Mouse (Mus musculus) intestine, embryonic 15.5 days (tissue): ENCODE results near the gene Hivep2. TPM values are rescaled to one million over a fixed set of nuclear protein-coding genes. Genes with fewer than 3 reads are reported as not detected.

Source experiments
- ATAC-seq: fragments of 200-750 bp; cut with Nextera tagmentation; 2 replicates; pipeline ENCODE4 v1.8.0; 2017; ENCODE audit warnings: moderate TSS enrichment, moderate library complexity
- H3K27ac ChIP-seq: fragments of 300-500 bp; sonication (generic); 2 replicates; pipeline ENCODE4 v1.5.1; 2015; ENCODE audit warnings: mild to moderate bottlenecking, inconsistent platforms
- H3K27me3 ChIP-seq: fragments of 300-500 bp; sonication (generic); replicated peaks from 2 replicates; pipeline ENCODE4 v1.6.1; 2015; ENCODE audit warnings: inconsistent platforms
- H3K36me3 ChIP-seq: fragments of 300-500 bp; sonication (generic); 2 replicates; pipeline ENCODE4 v1.6.1; 2015; ENCODE audit warnings: inconsistent platforms
- H3K4me1 ChIP-seq: fragments of 300-500 bp; sonication (generic); replicated peaks from 2 replicates; pipeline ENCODE4 v1.6.1; 2015; ENCODE audit warnings: inconsistent platforms
- H3K4me2 ChIP-seq: fragments of 300-500 bp; sonication (generic); replicated peaks from 2 replicates; pipeline ENCODE4 v1.6.1; 2015; ENCODE audit warnings: mild to moderate bottlenecking, inconsistent platforms
- H3K4me3 ChIP-seq: fragments of 300-500 bp; sonication (generic); replicated peaks from 2 replicates; pipeline ENCODE4 v1.5.1; 2015; ENCODE audit warnings: inconsistent platforms
- H3K9ac ChIP-seq: fragments of 300-500 bp; sonication (generic); 2 replicates; pipeline ENCODE4 v1.6.1; 2015; ENCODE audit warnings: inconsistent platforms
- H3K9me3 ChIP-seq: fragments of 300-500 bp; sonication (generic); 2 replicates; pipeline ENCODE4 v1.6.1; 2016; ENCODE audit warnings: inconsistent platforms
- WGBS: fragments of 180-500 bp; shearing (Covaris S2); methylation state at CpG from one replicate; pipeline ENCODE4 v1.1.7; 2015; 5-methylcytosine and 5-hydroxymethylcytosine counted together
- polyA plus RNA-seq: library from polyadenylated mRNA; unstranded; fragments of >200 nt; fragmentation: Nextera tagmentation; extraction: Ambion mirVana; gene quantifications from 2 replicates; pipeline ENCODE4 v1.2.1, GENCODE M21; 2015

Gene Hivep2
- polyA plus RNA-seq, 1 experiment from 2014 or later, result 5.2 TPM

DNA sequence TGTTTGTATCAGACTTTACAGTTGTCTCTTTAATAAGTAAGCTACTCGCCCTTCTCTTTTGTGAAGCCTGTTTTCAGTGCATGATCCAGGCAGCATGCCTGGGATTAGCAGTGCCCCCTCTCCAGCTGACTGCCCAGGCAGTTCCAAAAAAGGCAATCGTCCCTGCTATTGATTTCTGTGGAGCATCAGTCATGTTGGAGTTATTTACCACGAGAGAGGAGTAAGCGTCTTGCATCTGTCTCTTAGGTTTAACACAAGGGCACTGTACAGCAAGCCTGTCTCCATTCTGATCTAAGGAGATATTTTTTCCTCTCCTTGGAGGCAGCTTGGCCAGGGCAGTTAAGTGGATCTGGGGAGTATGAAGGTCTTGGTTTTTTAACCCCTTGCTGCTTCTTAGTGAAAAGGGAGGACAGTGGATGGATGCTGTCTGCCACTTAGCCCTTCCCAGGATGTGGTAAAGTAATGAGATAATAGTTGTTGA lies 80.3 kb downstream of the Hivep2 start:
- no peaks in the 10 kb centered on the region for H3K36me3 ChIP-seq
- H3K27ac ChIP-seq, result 0 out of 2 replicates have a peak overlapping the region, but pooled peaks have one; percentile 41
- H3K27me3 ChIP-seq, result no peaks in the 10 kb centered on the region
- no peaks in the 10 kb centered on the region for H3K9me3 ChIP-seq
- no peak overlapping the region for H3K4me2 ChIP-seq
- WGBS, result 27% methylated on average over 4 of the region's 4 CpGs
- peaks cover 15% of the 10 kb centered on the region for H3K4me1 ChIP-seq
- no peak overlapping the region for H3K4me3 ChIP-seq
- no peak overlapping the region for H3K9ac ChIP-seq
- peak; percentile 52 for ATAC-seq

DNA sequence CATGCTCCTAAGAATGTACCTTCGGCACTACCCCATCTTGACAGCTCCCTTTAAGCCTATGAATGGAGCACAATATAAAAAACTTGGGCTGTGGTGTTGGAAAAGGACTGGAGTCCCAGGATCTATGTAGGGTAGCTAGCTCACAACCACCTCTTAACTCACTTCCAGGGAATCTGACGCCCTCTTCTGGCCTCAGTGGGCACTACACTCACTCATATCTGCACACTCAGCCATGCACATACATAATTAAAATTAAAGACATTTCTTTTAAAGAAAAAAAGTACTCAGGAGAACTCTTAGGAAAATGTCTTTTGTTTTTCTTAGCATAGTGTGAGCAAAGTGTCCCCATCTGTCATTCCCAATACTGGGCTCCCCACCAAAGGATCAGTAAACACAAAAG lies 81.1 kb downstream of the Hivep2 start:
- no peak for ATAC-seq

DNA sequence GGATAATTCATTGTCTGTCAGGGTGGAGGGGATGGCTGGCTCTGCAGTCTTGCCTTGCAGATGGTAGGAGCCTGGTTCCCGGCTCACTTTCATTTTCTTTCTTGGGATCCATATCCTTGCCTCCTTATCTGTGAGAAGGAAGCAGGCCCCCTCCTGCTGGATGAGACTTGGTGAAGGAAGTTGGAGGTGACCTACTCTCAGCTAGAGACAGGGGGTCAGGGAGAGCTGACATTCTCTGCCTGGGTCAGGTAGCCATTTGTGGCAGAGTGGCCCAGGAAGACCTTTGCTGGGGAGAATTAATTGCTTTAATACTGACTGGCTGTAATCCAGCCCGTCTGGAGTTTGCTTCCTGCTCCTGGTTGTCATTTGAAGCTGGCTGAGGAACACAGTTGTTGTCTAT lies 81.8 kb downstream of the Hivep2 start:
- Histone ChIP-seq H3K27ac (no peak overlapping the region), H3K4me3 (no peak overlapping the region), H3K27me3 (no peaks in the 10 kb centered on the region), H3K4me1 (peaks cover 15% of the 10 kb centered on the region), H3K9ac (no peak overlapping the region), H3K4me2 (no peak overlapping the region), H3K9me3 (no peaks in the 10 kb centered on the region), H3K36me3 (no peaks in the 10 kb centered on the region)
- peak; percentile 36; the same call in 1 of the 2 replicates for ATAC-seq
- 48% methylated on average over 2 of the region's 2 CpGs for WGBS

More for the DNA sequence above, 81.1 kb downstream of the Hivep2 start:
- Histone ChIP-seq H3K36me3 (no peaks in the 10 kb centered on the region), H3K4me3 (no peak overlapping the region), H3K4me1 (peaks cover 15% of the 10 kb centered on the region), H3K27me3 (no peaks in the 10 kb centered on the region), H3K4me2 (no peak overlapping the region), H3K27ac (no peak overlapping the region), H3K9me3 (no peaks in the 10 kb centered on the region), H3K9ac (no peak overlapping the region)
- 66% methylated on average over 2 of the region's 2 CpGs for WGBS

DNA sequence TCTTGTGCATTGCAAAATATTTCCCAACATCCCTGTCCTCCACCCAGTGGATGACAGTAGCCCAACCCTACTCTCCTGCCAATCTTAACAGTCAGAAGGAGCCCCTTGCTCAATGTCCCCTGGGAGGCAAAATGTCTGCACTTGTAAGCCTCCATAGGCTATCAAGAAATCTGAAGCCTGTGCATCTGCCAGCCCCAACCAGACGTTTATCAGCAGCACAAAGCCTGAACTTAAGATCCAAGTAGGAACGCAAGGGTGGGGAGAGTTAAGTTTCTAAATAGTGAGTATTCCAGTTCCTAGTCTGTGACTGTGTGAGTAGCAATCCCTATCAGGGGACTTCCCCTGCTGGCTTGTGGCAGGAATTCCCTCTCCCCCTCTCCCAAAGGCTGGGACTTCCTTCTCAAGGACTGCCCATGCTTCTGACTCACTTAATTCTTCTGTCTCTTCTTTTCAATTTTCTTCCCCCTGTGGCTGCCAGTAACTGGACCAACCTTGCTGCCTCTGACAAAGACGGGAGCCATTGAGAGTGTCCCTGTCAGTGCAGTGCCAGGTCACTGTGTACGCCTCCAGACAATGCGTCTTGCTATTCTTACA lies 82.5 kb downstream of the Hivep2 start:
- ATAC-seq, result no peak
- H3K36me3 ChIP-seq, result no peaks in the 10 kb centered on the region
- H3K4me2 ChIP-seq, result no peak overlapping the region
- H3K4me3 ChIP-seq, result no peak overlapping the region
- H3K27ac ChIP-seq, result no peak overlapping the region
- WGBS, result 65% methylated on average over 5 of the region's 5 CpGs
- H3K9me3 ChIP-seq, result no peaks in the 10 kb centered on the region
- no peak overlapping the region for H3K9ac ChIP-seq
- no peaks in the 10 kb centered on the region for H3K27me3 ChIP-seq
- H3K4me1 ChIP-seq, result peaks cover 15% of the 10 kb centered on the region

DNA sequence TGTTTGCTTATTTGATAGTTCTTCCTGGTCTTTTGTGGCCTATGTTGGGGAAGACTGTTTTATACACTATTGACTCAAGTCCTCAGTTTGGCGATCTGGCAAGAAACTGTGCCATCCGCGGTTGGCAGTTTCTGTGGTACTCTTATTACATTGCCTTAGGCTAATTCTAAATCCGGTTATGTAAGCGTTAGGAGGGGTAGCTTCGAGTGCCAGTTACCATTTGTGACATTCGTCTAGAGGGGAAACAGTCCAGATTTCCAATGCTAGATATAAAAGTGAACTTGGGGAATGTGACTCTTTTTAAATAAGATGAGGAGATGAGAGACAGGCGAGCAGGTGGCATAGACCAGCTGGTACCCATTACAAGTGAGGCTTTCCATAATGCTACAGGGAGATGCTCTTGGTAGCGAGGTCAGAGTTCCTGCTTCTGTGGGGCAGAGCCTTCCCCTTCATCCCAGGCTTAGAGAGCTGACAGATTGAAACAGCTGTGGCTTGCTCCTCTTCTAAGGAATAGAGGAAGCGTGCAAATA lies 83.1 kb downstream of the Hivep2 start:
- 75% methylated on average over 10 of the region's 10 CpGs for WGBS
- H3K27me3 ChIP-seq, result no peaks in the 10 kb centered on the region
- no peak for ATAC-seq
- no peak overlapping the region for H3K4me3 ChIP-seq
- peaks cover 15% of the 10 kb centered on the region for H3K4me1 ChIP-seq
- H3K36me3 ChIP-seq, result no peaks in the 10 kb centered on the region
- H3K9ac ChIP-seq, result no peak overlapping the region
- H3K27ac ChIP-seq, result no peak overlapping the region
- H3K4me2 ChIP-seq, result no peak overlapping the region
- H3K9me3 ChIP-seq, result no peaks in the 10 kb centered on the region

DNA sequence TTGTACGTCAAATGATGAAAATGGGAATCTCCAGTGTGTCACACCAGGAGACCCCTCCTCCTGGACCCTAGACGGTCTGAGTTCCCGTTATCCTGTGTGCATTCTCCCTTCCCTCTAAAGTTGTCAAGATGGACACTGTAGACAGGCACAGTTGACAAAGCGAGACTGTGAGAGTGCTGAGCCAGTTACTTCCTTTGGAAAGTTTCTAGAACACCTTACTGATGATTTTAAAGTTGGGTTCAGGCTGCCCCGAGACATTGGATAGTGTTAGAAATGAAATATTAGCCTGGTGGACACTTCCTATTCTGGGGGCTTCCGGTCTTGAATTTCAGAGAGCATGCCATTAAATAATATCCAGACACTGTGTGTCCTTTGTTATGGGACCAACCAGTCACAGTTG lies 83.8 kb downstream of the Hivep2 start:
- Histone ChIP-seq H3K4me1 (peaks cover 15% of the 10 kb centered on the region), H3K36me3 (no peaks in the 10 kb centered on the region), H3K27me3 (no peaks in the 10 kb centered on the region), H3K4me2 (no peak overlapping the region), H3K9me3 (no peaks in the 10 kb centered on the region), H3K27ac (no peak overlapping the region), H3K4me3 (no peak overlapping the region), H3K9ac (no peak overlapping the region)
- no peak for ATAC-seq
- 85% methylated on average over 6 of the region's 6 CpGs for whole genome bisulfite sequencing

DNA sequence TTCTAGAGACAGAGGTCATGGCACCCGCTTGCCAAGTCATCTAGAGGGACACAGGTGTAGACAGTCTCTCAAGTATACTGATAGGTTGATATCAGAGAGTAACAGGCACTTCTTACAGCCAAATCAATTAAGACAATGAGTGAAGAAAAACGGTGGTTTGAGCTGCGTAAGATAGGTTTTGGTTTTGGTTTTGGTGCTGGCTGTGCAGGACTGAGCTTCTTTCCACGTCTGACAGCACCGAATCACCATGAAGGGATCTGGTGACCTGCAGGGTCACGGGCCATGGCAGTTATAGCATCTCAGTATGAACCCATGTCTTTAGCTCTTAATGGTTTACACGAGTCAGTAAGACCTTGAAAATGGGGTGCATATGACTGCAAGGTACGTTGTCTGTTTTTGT lies 84.7 kb downstream of the Hivep2 start:
- Histone ChIP-seq H3K27me3 (no peaks in the 10 kb centered on the region), H3K9me3 (no peaks in the 10 kb centered on the region), H3K4me1 (peaks cover 15% of the 10 kb centered on the region), H3K4me2 (no peak overlapping the region), H3K27ac (no peak overlapping the region), H3K36me3 (no peaks in the 10 kb centered on the region), H3K4me3 (no peak overlapping the region), H3K9ac (no peak overlapping the region)
- no peak for ATAC-seq
- 91% methylated on average over 8 of the region's 8 CpGs for WGBS

DNA sequence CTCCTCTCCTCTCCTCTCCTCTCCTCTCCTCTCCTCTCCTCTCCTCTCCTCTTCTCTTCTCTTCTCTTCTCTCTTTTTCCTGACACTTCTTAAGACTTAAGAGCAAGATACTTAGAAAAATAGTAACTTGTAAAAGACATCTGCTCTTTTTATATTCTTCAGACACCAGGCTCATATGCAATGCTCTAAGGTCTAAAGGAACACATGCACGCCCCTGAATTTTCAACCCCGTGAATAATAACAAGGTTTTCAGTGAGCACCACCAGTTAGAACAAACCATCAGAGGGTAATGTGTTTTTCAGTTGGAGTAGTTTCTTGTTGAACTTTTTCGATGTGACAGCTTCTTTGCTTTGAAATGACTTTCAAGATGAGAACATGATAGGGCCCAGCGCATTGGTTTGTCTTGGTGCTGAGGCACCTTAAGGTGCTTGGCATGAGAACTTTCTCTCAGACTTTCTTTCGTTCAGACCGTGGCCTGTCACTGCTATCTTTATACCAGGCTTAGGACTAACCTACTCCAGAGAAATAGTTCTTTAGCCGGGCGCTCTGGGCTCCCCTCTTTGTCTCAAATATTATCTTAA lies 86.3 kb downstream of the Hivep2 start:
- no peak overlapping the region for H3K4me2 ChIP-seq
- H3K4me1 ChIP-seq, result peaks cover 28% of the 10 kb centered on the region
- no peak overlapping the region for H3K9ac ChIP-seq
- no peak overlapping the region for H3K27ac ChIP-seq
- H3K36me3 ChIP-seq, result no peaks in the 10 kb centered on the region
- 91% methylated on average over 8 of the region's 8 CpGs for WGBS
- no peak overlapping the region for H3K4me3 ChIP-seq
- no peaks in the 10 kb centered on the region for H3K27me3 ChIP-seq
- no peaks in the 10 kb centered on the region for H3K9me3 ChIP-seq
- ATAC-seq, result no peak

DNA sequence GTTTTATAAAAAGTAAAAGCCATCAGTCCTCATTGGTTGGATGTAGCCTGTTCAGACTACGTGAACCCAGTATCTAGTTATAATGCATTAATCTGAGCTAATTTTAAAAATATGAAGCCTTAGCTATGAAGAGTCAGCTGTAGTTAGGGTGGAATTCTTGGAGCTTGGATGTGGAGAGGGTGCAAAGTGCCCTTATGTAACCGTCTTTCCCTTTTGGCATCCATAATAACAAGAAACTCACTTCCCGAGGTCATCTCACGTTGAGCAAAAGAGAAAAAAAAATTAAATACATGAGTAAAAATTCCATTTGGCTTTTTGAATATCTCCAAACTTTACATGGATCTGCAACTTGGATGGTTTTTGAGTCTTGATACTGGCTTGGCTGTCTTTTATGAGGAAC lies 89.0 kb downstream of the Hivep2 start:
- no peaks in the 10 kb centered on the region for H3K36me3 ChIP-seq
- 78% methylated on average over 4 of the region's 4 CpGs for WGBS
- H3K4me2 ChIP-seq, result no peak overlapping the region
- H3K9me3 ChIP-seq, result no peaks in the 10 kb centered on the region
- peaks cover 13% of the 10 kb centered on the region for H3K4me1 ChIP-seq
- ATAC-seq, result no peak
- no peak overlapping the region for H3K9ac ChIP-seq
- H3K4me3 ChIP-seq, result no peak overlapping the region
- H3K27ac ChIP-seq, result no peak overlapping the region
- no peaks in the 10 kb centered on the region for H3K27me3 ChIP-seq

DNA sequence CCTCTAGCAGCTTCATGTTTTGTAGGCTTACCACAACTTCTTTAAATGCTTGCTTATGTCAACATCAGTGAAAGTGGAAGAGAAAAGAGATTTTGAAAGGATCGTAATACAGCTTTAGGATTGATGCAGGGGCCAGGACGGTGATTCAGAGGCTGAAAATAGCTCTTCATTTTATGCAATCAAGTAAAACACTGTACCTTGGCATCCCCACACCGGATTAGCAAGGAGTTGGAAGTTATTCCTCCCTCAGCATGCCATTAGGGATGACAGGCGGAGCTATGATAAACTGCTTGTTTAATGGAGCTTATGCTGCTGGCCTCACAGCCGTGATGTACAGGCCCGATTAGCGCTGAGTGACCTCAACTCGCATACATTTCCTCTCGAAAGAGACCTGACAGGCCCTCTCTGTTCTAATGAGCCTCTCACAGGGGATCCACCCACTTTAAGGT lies 89.7 kb downstream of the Hivep2 start:
- Histone ChIP-seq H3K9me3 (no peaks in the 10 kb centered on the region), H3K27me3 (no peaks in the 10 kb centered on the region), H3K36me3 (no peaks in the 10 kb centered on the region), H3K4me1 (peaks cover 13% of the 10 kb centered on the region), H3K4me2 (0 out of 2 replicates have a peak overlapping the region, but pooled peaks have one; percentile 9), H3K27ac (peak overlapping the region; percentile 22; the same call in 1 of the 2 replicates), H3K9ac (no peak overlapping the region), H3K4me3 (no peak overlapping the region)
- ATAC-seq, result peak; percentile 74
- WGBS, result 23% methylated on average over 9 of the region's 9 CpGs

DNA sequence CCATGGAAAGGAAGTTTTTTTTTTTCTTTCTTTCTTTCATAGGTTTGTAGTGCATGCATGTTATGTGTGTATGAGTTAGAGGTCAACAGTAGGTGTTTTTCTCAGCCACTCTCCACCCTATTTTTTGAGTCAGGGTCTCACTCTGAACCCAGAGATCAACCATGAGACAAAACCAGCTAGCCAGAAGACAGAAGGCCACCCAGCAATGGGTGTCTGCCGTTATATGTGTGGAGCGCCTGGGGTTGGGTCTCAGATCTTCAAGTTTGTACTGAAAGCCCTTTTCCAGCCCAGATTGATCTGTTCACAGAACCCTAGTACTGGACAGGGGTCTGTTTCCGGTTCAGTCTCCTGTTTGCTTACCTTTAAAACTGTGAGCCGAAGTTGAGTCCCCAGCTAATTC lies 90.2 kb downstream of the Hivep2 start:
- 0 out of 2 replicates have a peak overlapping the region, but pooled peaks have one; percentile 22 for H3K27ac ChIP-seq
- 0 out of 2 replicates have a peak overlapping the region, but pooled peaks have one; percentile 9 for H3K4me2 ChIP-seq
- H3K4me3 ChIP-seq, result no peak overlapping the region
- H3K4me1 ChIP-seq, result peaks cover 13% of the 10 kb centered on the region
- H3K36me3 ChIP-seq, result no peaks in the 10 kb centered on the region
- no peaks in the 10 kb centered on the region for H3K9me3 ChIP-seq
- no peaks in the 10 kb centered on the region for H3K27me3 ChIP-seq
- ATAC-seq, result no peak; the same call in 1 of the 2 replicates
- 65% methylated on average over 4 of the region's 4 CpGs for WGBS
- H3K9ac ChIP-seq, result no peak overlapping the region

DNA sequence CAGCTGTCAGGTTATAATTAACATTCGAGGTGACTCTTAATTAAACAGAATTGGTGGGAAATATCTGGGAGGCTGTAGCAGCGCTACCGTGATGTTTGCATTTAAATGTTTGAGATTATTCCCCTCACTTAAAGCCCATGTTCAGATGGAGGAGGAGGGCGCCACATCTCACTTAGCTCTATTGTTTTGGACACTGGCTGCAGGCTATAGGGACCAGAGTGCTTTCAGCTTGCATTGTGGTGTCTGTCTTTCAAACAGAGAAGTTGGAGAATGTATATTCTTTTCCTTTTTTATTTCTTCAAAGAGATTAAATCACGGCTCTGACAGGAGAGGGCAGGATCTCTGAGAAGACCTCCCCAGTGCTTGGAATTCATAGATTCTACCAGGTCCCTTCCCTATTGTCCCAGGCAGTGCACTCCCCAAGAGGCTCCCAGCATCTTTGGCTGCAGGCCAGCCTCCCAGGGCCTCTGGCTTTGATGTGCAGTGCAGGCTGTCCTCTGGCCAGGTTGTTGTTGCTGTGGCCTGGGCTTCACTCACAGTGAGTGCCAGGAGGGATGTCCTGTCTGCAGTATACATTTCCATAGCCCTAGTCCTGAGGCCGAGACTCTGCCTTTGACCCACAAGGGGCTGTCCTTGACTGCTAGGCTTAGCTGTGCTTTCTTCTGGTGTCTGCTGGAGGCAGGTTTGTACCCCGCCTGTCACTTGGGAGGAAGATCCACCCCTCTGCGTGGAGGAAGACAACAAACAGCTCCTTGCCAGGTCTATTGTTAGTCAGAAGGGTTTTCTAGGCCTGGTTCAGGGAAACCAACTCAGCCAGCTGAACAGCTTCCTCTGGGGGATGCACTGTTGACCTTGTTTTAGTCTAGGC lies 90.9 kb downstream of the Hivep2 start:
- WGBS, result 52% methylated on average over 8 of the region's 8 CpGs
- Histone ChIP-seq H3K4me2 (no peak overlapping the region), H3K4me3 (no peak overlapping the region), H3K27ac (0 out of 2 replicates have a peak overlapping the region, but pooled peaks have one; percentile 7), H3K9ac (no peak overlapping the region), H3K36me3 (no peaks in the 10 kb centered on the region), H3K9me3 (no peaks in the 10 kb centered on the region), H3K4me1 (peaks cover 13% of the 10 kb centered on the region), H3K27me3 (no peaks in the 10 kb centered on the region)
- ATAC-seq, result peak; percentile 72
